Mouse (Mus musculus): Measurements from ENCODE around the gene Fbxo11.

GRCm38 (mm10) chr17:88025227-88025626 is 39.9 kb downstream of the Fbxo11 start:
- TF ChIP-seq CTCF (IDR thresholded peaks at IDR 0.05; ENCODE audit: low read depth) (peak; percentile 55), EP300 (IDR thresholded peaks at IDR 0.05; ENCODE audit: low read depth) (no peak)
